Mouse (Mus musculus) liver, postnatal 0 days (tissue): Measurements from ENCODE around the gene Gm28539. TPM values are rescaled to one million over a fixed set of nuclear protein-coding genes. Genes with fewer than 3 reads are reported as not detected.

Source experiments
- ATAC-seq: fragments of 200-750 bp; cut with Nextera tagmentation; 2 replicates; pipeline ENCODE4 v1.8.0; 2017; ENCODE audit warnings: mild to moderate bottlenecking, moderate library complexity
- DNase-seq: peaks from one replicate; pipeline ENCODE4 v3.0.0-alpha.2; 2016
- H3K27ac ChIP-seq: fragments of 300-500 bp; sonication (generic); 2 replicates; pipeline ENCODE4 v1.5.1; 2014; ENCODE audit warnings: antibody characterized with exemption, moderate library complexity, mild to moderate bottlenecking, low read depth
- H3K27me3 ChIP-seq: fragments of 300-500 bp; sonication (generic); 2 replicates; pipeline ENCODE4 v1.6.1; 2014; ENCODE audit warnings: low read length, control low read depth, mixed read lengths; ENCODE audit not compliant: insufficient read depth
- H3K36me3 ChIP-seq: fragments of 300-500 bp; sonication (generic); replicated peaks from 2 replicates; pipeline ENCODE4 v1.6.1; 2014; ENCODE audit warnings: mild to moderate bottlenecking, control low read depth, low read length, moderate library complexity, mixed read lengths; ENCODE audit not compliant: insufficient read depth
- H3K4me1 ChIP-seq: fragments of 300-500 bp; sonication (generic); 2 replicates; pipeline ENCODE4 v1.6.1; 2014; ENCODE audit warnings: antibody characterized with exemption, mild to moderate bottlenecking, control low read depth; ENCODE audit not compliant: insufficient read depth
- H3K4me2 ChIP-seq: fragments of 300-500 bp; sonication (generic); 2 replicates; pipeline ENCODE4 v1.6.1; 2014; ENCODE audit warnings: low read depth, mild to moderate bottlenecking, low read length, moderate library complexity, mixed read lengths
- H3K4me3 ChIP-seq: fragments of 300-500 bp; sonication (generic); 2 replicates; pipeline ENCODE4 v1.5.1; 2014; ENCODE audit warnings: low read depth, low read length
- H3K9ac ChIP-seq: fragments of 300-500 bp; sonication (generic); replicated peaks from 2 replicates; pipeline ENCODE4 v1.6.1; 2014; ENCODE audit warnings: mild to moderate bottlenecking, moderate library complexity
- H3K9me3 ChIP-seq: fragments of 300-500 bp; sonication (generic); 2 replicates; pipeline ENCODE4 v1.6.1; 2016; ENCODE audit warnings: mild to moderate bottlenecking, control low read depth, low read length, mixed read lengths
- CTCF ChIP-seq: sonication (generic); IDR thresholded peaks from 2 replicates; pipeline ENCODE4 v1.5.1; 2016; ENCODE audit warnings: antibody characterized with exemption, low read depth
- EP300 ChIP-seq: IDR thresholded peaks from 2 replicates; pipeline ENCODE4 v1.6.1; 2016; ENCODE audit warnings: antibody characterized with exemption, low read depth, mild to moderate bottlenecking
- WGBS: fragments of 180-500 bp; shearing (Covaris S2); extraction: QIAGEN DNeasy Blood & Tissue Kit; methylation state at CpG from one replicate; pipeline ENCODE4 v1.1.7; 2014; ENCODE audit not compliant: insufficient replicate concordance; 5-methylcytosine and 5-hydroxymethylcytosine counted together
- polyA plus RNA-seq: library from polyadenylated mRNA; unstranded; fragments of >200 nt; fragmentation: Nextera tagmentation; extraction: Ambion mirVana; gene quantifications from 2 replicates; pipeline ENCODE4 v1.2.1, GENCODE M21; 2015

Gm28539 gene
- polyA plus RNA-seq, 1 experiment from 2014 or later = not detected

- Histone ChIP-seq H3K4me3 (no peak overlapping the region), H3K36me3 (peaks cover 87% of the 10 kb centered on the region), H3K27me3 (no peaks in the 10 kb centered on the region), H3K4me2 (no peak overlapping the region), H3K9ac (no peak overlapping the region), H3K27ac (no peak overlapping the region), H3K9me3 (no peaks in the 10 kb centered on the region), H3K4me1 (no peaks in the 10 kb centered on the region)
- no peak for ATAC-seq
- no peak for DNase-seq
- WGBS = 41% methylated on average over 1 of the region's 1 CpGs
- TF ChIP-seq CTCF (no peak), EP300 (peak; percentile 59; the same call in 1 of the 2 replicates)
Observed at GRCm38 (mm10) chr16:18822356-18822755, 14.0 kb upstream of the Gm28539 start.

GRCm38 (mm10) chr16:18822925-18823324 is 13.5 kb upstream of the Gm28539 start:
- Histone ChIP-seq H3K9ac (no peak overlapping the region), H3K4me3 (no peak overlapping the region), H3K4me2 (no peak overlapping the region), H3K4me1 (no peaks in the 10 kb centered on the region), H3K27me3 (no peaks in the 10 kb centered on the region), H3K27ac (no peak overlapping the region), H3K36me3 (peaks cover 88% of the 10 kb centered on the region), H3K9me3 (no peaks in the 10 kb centered on the region)
- TF ChIP-seq CTCF (no peak), EP300 (no peak)
- DNase-seq = no peak
- WGBS = 82% methylated on average over 4 of the region's 4 CpGs
- ATAC-seq = no peak

GRCm38 (mm10) chr16:18828630-18829029 is 7.8 kb upstream of the Gm28539 start:
- Histone ChIP-seq H3K9me3 (no peaks in the 10 kb centered on the region), H3K4me3 (no peak overlapping the region), H3K36me3 (peaks cover 68% of the 10 kb centered on the region), H3K9ac (no peak overlapping the region), H3K27me3 (no peaks in the 10 kb centered on the region), H3K4me1 (no peaks in the 10 kb centered on the region), H3K27ac (no peak overlapping the region), H3K4me2 (no peak overlapping the region)
- DNase-seq = no peak
- no peak for ATAC-seq
- WGBS = 84% methylated on average over 3 of the region's 3 CpGs
- TF ChIP-seq CTCF = no peak
- no peak for TF ChIP-seq EP300

GRCm38 (mm10) chr16:18829102-18829501 is 7.3 kb upstream of the Gm28539 start:
- Histone ChIP-seq H3K36me3 (peaks cover 72% of the 10 kb centered on the region), H3K4me3 (no peak overlapping the region), H3K9me3 (no peaks in the 10 kb centered on the region), H3K27ac (no peak overlapping the region), H3K4me1 (no peaks in the 10 kb centered on the region), H3K9ac (no peak overlapping the region), H3K4me2 (no peak overlapping the region), H3K27me3 (no peaks in the 10 kb centered on the region)
- WGBS = 81% methylated on average over 6 of the region's 6 CpGs
- DNase-seq (no peak), ATAC-seq (no peak)
- TF ChIP-seq EP300 (no peak), CTCF (no peak)

DNA sequence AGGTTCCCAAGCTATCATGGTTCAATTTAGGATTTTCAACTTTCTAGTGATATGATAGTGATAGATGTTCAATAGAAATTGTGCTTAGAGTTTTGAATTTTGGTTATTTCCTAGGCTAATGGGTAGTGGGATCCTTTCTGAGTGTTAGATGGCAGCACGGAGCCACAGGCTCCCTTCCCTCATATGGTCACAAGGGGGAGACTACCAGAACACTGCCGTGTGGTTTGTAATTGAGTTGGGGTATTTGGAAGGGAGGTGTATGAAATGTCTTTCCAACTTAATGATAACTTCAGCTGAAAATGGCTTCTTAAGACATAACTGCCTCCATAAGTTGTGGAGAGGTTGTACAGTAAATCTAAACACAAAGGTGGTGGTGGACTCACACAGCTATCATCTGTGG is 2.9 kb upstream of the Gm28539 start:
- H3K4me2 ChIP-seq = no peak overlapping the region
- TF ChIP-seq EP300 (no peak), CTCF (0 out of 2 replicates have a peak, but pooled peaks have one; percentile 9)
- no peak for DNase-seq
- peaks cover 41% of the 10 kb centered on the region for H3K36me3 ChIP-seq
- no peak for ATAC-seq
- H3K9me3 ChIP-seq = no peaks in the 10 kb centered on the region
- H3K27me3 ChIP-seq = no peaks in the 10 kb centered on the region
- no peak overlapping the region for H3K9ac ChIP-seq
- H3K4me1 ChIP-seq = 0 out of 2 replicates have a peak, but pooled peaks cover 3% of the 10 kb centered on the region
- 74% methylated on average over 2 of the region's 2 CpGs for WGBS
- no peak overlapping the region for H3K27ac ChIP-seq
- no peak overlapping the region for H3K4me3 ChIP-seq

- Histone ChIP-seq H3K27me3 (no peaks in the 10 kb centered on the region), H3K9me3 (no peaks in the 10 kb centered on the region), H3K4me1 (0 out of 2 replicates have a peak, but pooled peaks cover 3% of the 10 kb centered on the region), H3K27ac (no peak overlapping the region), H3K36me3 (peaks cover 25% of the 10 kb centered on the region), H3K4me2 (peak overlapping the region; percentile 87), H3K4me3 (peak overlapping the region; percentile 94), H3K9ac (0 out of 2 replicates have a peak overlapping the region, but pooled peaks have one; percentile 97)
- TF ChIP-seq CTCF (no peak), EP300 (no peak)
- DNase-seq = no peak
- ATAC-seq = peak; percentile 40
- 24% methylated on average over 3 of the region's 3 CpGs for WGBS
Observed at GRCm38 (mm10) chr16:18836073-18836467, 314 bp upstream of the Gm28539 start.

DNA sequence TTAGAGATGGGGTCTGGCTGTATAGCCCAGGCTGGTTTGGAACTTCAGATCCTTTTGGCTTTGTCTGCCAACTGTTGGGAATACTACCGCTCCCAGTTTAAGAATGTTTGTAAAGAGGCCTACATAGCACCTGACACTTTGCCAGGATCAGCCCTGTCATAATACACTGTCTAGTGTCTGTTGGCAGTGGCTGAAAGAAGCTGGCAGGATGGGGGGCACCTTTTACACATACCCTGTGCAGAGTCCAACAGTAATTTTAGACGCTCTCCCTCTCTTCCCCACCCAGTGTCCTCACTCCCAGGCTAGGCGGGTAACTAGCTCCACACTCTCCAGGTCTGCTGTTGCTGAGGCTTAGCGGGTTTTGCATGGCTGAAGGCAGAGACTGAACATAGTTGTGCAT is 2.0 kb downstream of the Gm28539 start:
- no peak for ATAC-seq
- H3K9me3 ChIP-seq = no peaks in the 10 kb centered on the region
- H3K4me3 ChIP-seq = no peak overlapping the region
- no peak overlapping the region for H3K9ac ChIP-seq
- DNase-seq = no peak
- H3K36me3 ChIP-seq = peaks cover 16% of the 10 kb centered on the region
- no peak for TF ChIP-seq CTCF
- TF ChIP-seq EP300 = no peak
- no peak overlapping the region for H3K4me2 ChIP-seq
- no peak overlapping the region for H3K27ac ChIP-seq
- H3K4me1 ChIP-seq = 0 out of 2 replicates have a peak, but pooled peaks cover 3% of the 10 kb centered on the region
- no peaks in the 10 kb centered on the region for H3K27me3 ChIP-seq
- WGBS = 91% methylated on average over 4 of the region's 4 CpGs
